Mouse (Mus musculus): ENCODE measurements around the gene Slc17a5. TPM values are rescaled to one million over a fixed set of nuclear protein-coding genes. Genes with fewer than 3 reads are reported as not detected.

Gene Slc17a5
- polyA plus RNA-seq, 1 experiment = 12.7 TPM

DNA sequence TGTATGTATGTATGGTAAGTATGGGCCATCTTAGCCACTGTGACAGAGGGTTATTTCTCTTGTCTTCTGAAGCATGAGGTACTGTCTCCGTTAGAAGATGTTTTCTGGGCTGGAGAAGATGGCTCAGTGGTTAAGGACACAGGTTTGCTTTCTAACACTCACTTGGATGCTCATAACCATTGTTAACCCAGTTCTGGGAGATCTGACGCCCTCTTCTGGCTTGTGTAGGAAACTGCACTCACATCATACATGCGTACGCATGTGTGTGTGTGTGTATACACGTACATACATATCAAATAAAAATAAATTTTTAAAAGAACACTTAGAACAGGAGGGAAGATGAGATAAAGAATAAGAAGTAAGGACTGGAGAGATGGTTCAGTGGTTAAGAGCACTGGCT lies 11.4 kb downstream of the Slc17a5 start:
- no peak overlapping the region for H3K4me3 ChIP-seq (ENCODE audit: insufficient read depth, low read length)
- H3K27ac ChIP-seq (ENCODE audit: insufficient read depth, low read length) = no peak overlapping the region
- TF ChIP-seq POLR2A (IDR thresholded peaks at IDR 0.05; ENCODE audit: low read depth, low read length) = no peak
- no peak for TF ChIP-seq CTCF (IDR thresholded peaks at IDR 0.05; ENCODE audit: borderline replicate concordance, insufficient read depth, low read length)
- no peaks in the 10 kb centered on the region for H3K4me1 ChIP-seq (ENCODE audit: control insufficient read depth, insufficient read depth, low read length)

DNA sequence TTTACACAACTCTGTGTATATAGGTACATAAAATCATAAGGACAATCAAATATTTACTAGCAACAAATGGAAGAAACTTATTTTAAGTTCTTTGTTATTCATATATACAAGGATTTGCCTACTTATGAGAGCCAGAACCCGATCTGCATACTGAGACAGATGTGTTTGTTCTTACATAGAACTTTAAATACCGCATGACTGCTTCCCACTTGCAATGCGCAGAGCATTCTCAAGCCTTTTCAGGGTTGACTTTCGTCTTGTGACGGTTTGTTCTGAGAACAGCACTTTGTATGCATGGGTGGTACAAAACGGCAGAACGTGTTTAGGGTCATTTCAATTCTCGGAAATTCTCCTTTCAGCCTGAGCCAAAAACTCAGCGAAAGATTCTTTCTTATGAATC lies 17.9 kb downstream of the Slc17a5 start:
- no peak overlapping the region for H3K4me3 ChIP-seq (ENCODE audit: insufficient read depth, low read length)
- H3K27ac ChIP-seq (ENCODE audit: insufficient read depth, low read length) = no peak overlapping the region
- no peaks in the 10 kb centered on the region for H3K4me1 ChIP-seq (ENCODE audit: control insufficient read depth, insufficient read depth, low read length)
- no peak for TF ChIP-seq CTCF (IDR thresholded peaks at IDR 0.05; ENCODE audit: borderline replicate concordance, insufficient read depth, low read length)
- no peak for TF ChIP-seq POLR2A (IDR thresholded peaks at IDR 0.05; ENCODE audit: low read depth, low read length)

DNA sequence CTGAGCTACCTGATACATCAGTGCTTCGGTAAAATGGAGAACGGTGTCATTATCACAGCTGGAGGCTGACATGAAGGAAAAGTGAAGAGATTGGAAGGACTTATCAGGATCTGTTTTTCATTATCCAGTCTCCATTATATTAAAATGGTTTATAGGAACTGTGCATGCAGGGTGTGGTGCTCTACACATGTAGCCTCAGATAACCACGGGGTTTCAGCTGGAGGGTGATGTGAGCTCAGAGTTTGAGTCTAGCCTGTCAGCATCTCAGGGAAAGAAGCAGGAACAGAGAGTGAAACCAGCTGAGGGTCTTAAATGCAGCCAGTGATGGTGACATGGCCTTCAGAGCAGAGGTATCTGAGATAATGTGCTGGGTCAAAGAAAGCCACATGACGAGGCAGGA lies 28.4 kb downstream of the Slc17a5 start:
- Histone ChIP-seq H3K27ac (ENCODE audit: insufficient read depth, low read length) (no peak overlapping the region), H3K4me1 (ENCODE audit: control insufficient read depth, insufficient read depth, low read length) (no peaks in the 10 kb centered on the region), H3K4me3 (ENCODE audit: insufficient read depth, low read length) (no peak overlapping the region)
- TF ChIP-seq POLR2A (IDR thresholded peaks at IDR 0.05; ENCODE audit: low read depth, low read length) = no peak
- TF ChIP-seq CTCF (IDR thresholded peaks at IDR 0.05; ENCODE audit: borderline replicate concordance, insufficient read depth, low read length) = no peak

DNA sequence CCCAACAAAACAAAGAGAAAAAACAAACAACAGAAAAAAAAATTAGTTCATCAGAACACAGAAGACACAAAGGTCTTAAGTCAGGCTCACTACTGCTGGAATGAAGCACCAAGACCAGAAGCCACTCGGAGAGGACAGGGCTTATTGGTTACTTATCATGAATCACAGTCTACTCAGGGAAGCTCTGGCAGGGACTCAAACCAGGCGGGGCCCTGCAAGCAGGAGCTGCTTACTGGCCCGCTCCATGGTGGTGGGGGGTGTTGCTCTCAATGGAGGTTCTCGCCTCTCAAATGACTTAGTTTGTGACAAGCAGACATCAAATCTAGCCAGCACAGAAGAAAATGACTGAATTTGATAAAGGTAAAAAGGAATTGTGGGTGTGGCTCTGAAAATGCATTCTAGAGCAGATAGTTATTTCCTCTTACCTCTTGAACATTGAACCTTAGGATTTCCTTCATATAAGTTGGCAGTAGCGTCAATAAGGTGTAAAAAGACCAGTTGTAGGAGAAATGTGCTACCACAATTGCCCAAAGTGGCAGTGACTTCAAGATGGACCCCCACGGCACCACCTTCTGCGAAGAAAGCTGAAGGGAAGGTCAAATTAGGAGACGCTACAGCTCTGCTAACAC lies 29.1 kb downstream of the Slc17a5 start:
- no peak overlapping the region for H3K4me3 ChIP-seq (ENCODE audit: insufficient read depth, low read length)
- no peaks in the 10 kb centered on the region for H3K4me1 ChIP-seq (ENCODE audit: control insufficient read depth, insufficient read depth, low read length)
- no peak overlapping the region for H3K27ac ChIP-seq (ENCODE audit: insufficient read depth, low read length)
- TF ChIP-seq CTCF (IDR thresholded peaks at IDR 0.05; ENCODE audit: borderline replicate concordance, insufficient read depth, low read length) (no peak), POLR2A (IDR thresholded peaks at IDR 0.05; ENCODE audit: low read depth, low read length) (no peak)

DNA sequence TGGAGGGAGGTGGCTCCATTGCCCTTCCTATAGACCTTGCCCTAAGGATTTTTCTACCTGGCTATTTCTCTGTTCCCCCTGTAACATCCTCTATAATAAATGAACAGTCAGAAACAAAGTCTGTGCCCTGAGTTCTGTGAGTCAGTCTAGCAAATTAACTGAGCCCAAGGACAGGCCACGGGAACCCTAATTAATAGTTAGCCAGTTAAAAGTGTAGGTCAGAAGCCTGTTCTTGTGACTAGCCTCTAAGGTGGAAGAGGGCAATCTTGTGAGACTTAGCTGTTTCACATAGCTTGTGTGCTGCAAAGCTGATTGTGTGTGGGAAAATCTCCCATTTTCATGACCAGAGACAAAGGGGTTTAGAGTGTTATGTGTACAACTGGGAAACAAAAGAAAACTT lies 30.8 kb downstream of the Slc17a5 start:
- TF ChIP-seq POLR2A (IDR thresholded peaks at IDR 0.05; ENCODE audit: low read depth, low read length) (no peak), CTCF (IDR thresholded peaks at IDR 0.05; ENCODE audit: borderline replicate concordance, insufficient read depth, low read length) (no peak)
- Histone ChIP-seq H3K4me1 (ENCODE audit: control insufficient read depth, insufficient read depth, low read length) (no peaks in the 10 kb centered on the region), H3K27ac (ENCODE audit: insufficient read depth, low read length) (no peak overlapping the region), H3K4me3 (ENCODE audit: insufficient read depth, low read length) (no peak overlapping the region)

DNA sequence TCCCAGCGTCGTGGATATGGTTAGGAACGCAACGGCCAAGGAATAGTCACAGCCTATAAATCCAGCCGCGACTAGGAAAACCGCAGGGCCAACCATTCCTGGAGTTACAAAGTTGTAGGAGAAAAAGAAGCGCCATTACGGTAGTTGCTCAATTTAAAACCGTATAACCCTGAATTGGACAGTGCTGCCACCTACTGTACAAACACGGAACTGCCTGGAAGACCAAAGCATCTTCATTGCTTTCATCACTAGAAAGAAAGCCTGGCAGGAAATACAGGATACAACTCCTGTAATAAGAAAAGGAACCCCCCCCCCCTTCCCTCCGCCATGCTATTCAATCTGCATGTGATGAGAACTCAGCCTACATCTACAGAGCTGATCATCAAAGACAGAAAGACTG lies 34.9 kb downstream of the Slc17a5 start:
- H3K27ac ChIP-seq (ENCODE audit: insufficient read depth, low read length) = no peak overlapping the region
- H3K4me1 ChIP-seq (ENCODE audit: control insufficient read depth, insufficient read depth, low read length) = no peaks in the 10 kb centered on the region
- TF ChIP-seq POLR2A (IDR thresholded peaks at IDR 0.05; ENCODE audit: low read depth, low read length) = no peak
- no peak for TF ChIP-seq CTCF (IDR thresholded peaks at IDR 0.05; ENCODE audit: borderline replicate concordance, insufficient read depth, low read length)
- H3K4me3 ChIP-seq (ENCODE audit: insufficient read depth, low read length) = no peak overlapping the region

DNA sequence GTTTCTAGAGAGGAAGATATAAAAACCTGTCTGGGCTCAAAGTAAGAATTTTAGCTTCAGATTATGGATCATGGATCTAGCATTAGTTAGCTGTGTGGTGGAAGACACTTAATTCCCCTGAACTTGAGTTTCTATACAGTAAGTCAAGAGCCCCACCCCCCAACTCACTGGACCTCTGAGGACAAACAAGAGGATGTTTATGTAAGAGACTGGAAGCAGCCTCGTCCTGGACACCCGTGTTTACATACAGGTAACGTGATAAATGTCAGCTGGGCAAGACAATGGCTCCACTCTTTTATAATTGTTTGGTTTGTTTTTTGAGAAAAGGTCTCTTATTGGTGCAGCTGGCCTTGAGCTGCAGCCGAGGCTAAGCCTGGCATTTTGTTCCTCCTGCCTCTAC lies 36.1 kb downstream of the Slc17a5 start:
- Histone ChIP-seq H3K4me1 (ENCODE audit: control insufficient read depth, insufficient read depth, low read length) (no peaks in the 10 kb centered on the region), H3K27ac (ENCODE audit: insufficient read depth, low read length) (no peak overlapping the region), H3K4me3 (ENCODE audit: insufficient read depth, low read length) (no peak overlapping the region)
- TF ChIP-seq CTCF (IDR thresholded peaks at IDR 0.05; ENCODE audit: borderline replicate concordance, insufficient read depth, low read length) = no peak

DNA sequence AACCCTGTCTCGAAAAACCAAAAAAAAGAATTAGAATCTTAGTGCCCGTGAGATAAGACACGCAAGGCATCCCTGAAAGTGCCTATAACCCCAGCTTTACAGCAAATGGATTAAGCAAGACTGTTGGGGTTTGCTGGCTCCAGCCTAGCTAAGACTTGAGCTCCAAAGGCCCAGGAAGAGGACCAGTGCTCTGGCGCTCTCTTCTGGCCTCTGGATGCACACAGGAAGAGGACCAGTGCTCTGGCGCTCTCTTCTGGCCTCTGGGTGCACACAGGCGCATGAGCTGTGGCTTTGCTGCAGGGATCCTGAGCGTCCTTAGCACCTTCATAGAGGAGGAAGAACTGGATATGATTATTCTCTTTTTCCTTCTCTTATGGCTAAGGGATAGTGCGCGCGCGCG lies 40.1 kb downstream of the Slc17a5 start:
- H3K4me3 ChIP-seq (ENCODE audit: insufficient read depth, low read length) = no peak overlapping the region
- TF ChIP-seq CTCF (IDR thresholded peaks at IDR 0.05; ENCODE audit: borderline replicate concordance, insufficient read depth, low read length) = peak; percentile 36
- TF ChIP-seq POLR2A (IDR thresholded peaks at IDR 0.05; ENCODE audit: low read depth, low read length) = no peak
- H3K4me1 ChIP-seq (ENCODE audit: control insufficient read depth, insufficient read depth, low read length) = no peaks in the 10 kb centered on the region
- H3K27ac ChIP-seq (ENCODE audit: insufficient read depth, low read length) = no peak overlapping the region

DNA sequence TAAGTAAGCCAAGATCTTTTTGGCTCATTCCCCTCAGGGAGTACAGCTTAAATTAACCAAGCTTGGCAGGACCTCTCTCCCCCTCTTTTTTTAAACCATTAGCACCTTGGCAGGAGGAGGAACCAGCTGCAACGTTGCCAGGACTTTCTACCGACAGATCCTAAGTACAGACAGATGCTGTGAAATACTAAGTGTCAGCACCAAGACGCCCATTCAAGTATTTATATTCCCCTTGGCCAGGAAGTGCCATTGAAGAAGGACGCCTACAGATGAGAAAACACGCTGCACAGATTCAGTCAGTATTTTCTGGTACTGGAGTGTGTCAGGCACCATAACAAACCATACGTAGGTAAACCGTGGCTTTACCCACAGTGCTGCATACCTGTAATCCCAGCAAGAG lies 40.9 kb downstream of the Slc17a5 start:
- TF ChIP-seq POLR2A (IDR thresholded peaks at IDR 0.05; ENCODE audit: low read depth, low read length) (no peak), CTCF (IDR thresholded peaks at IDR 0.05; ENCODE audit: borderline replicate concordance, insufficient read depth, low read length) (no peak)
- Histone ChIP-seq H3K4me1 (ENCODE audit: control insufficient read depth, insufficient read depth, low read length) (no peaks in the 10 kb centered on the region), H3K4me3 (ENCODE audit: insufficient read depth, low read length) (no peak overlapping the region), H3K27ac (ENCODE audit: insufficient read depth, low read length) (no peak overlapping the region)

DNA sequence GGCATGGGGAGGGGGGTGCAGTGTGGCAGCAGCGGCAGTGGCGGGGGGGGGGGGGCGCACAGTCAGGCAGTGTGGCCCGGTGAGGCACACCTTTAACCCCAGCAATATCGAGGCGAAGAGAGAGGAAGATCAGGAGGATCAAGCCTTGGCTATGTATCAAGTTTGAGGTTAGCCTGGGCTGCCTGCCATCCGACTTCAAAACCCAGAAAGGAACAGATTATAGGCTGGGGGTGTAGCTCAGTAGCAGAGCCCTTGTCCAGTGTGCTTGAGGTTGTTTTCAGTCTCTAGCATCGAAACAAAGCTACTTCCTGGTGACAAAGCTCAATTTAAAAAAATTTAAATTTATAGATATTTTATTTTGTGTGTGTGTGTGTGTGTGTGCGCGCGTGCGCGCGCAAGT lies 46.1 kb downstream of the Slc17a5 start:
- Histone ChIP-seq H3K4me1 (ENCODE audit: control insufficient read depth, insufficient read depth, low read length) (0 out of 2 replicates have a peak, but pooled peaks cover 3% of the 10 kb centered on the region), H3K4me3 (ENCODE audit: insufficient read depth, low read length) (no peak overlapping the region), H3K27ac (ENCODE audit: insufficient read depth, low read length) (no peak overlapping the region)
- TF ChIP-seq POLR2A (IDR thresholded peaks at IDR 0.05; ENCODE audit: low read depth, low read length) = no peak

DNA sequence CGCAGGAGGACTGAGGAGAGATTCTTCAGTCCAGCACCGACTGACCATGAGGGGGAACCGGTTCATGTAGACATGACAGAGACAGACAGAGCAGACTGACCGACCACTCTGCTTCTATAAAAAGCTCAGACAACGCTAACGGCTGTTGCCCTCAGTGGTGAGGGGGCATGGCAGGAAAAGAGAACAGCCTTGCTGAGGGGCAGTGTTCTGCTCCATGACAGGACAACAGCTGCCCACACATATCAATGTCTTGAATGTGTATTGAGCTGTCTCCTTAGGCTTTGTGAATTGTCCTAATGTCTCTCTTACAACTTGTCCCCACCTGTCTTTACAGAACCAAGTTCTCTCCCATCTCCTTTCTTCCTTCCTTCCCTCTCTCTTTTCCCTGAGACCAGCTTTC lies 49.4 kb downstream of the Slc17a5 start:
- TF ChIP-seq CTCF (IDR thresholded peaks at IDR 0.05; ENCODE audit: borderline replicate concordance, insufficient read depth, low read length) = no peak
- H3K27ac ChIP-seq (ENCODE audit: insufficient read depth, low read length) = no peak overlapping the region
- H3K4me1 ChIP-seq (ENCODE audit: control insufficient read depth, insufficient read depth, low read length) = 0 out of 2 replicates have a peak, but pooled peaks cover 3% of the 10 kb centered on the region
- no peak overlapping the region for H3K4me3 ChIP-seq (ENCODE audit: insufficient read depth, low read length)
